Mouse (Mus musculus) CH12.LX (cell line): ENCODE measurements around the gene Slc6a2. TPM values are rescaled to one million over a fixed set of nuclear protein-coding genes. Genes with fewer than 3 reads are reported as not detected.
A peak's percentile ranks its signal among the peaks of the same experiment; 100 is the strongest.

Experiments used
- DNase-seq: peaks from one replicate; pipeline ENCODE4 v3.0.0-alpha.2; 2013; ENCODE audit errors: extremely low read depth
- H3K27ac ChIP-seq: 2 replicates; pipeline ENCODE4 v1.5.1; 2012; ENCODE audit warnings: low read depth, mild to moderate bottlenecking, control low read depth, moderate library complexity; ENCODE audit not compliant: insufficient read depth
- H3K27me3 ChIP-seq: replicated peaks from 2 replicates; pipeline ENCODE3; 2012; ENCODE audit warnings: inconsistent platforms
- H3K36me3 ChIP-seq, 2 experiments: replicated peaks in 1 of 2; 2 replicates each; pipeline versions ENCODE3 to v1.6.1; 2012; ENCODE audit warnings: inconsistent platforms in 1 of 2, low read length in 1 of 2, mild to moderate bottlenecking in 1 of 2, mixed read lengths in 1 of 2, moderate library complexity in 1 of 2; ENCODE audit not compliant: control insufficient read depth in 1 of 2, insufficient read depth in 1 of 2
- H3K4me1 ChIP-seq, 2 experiments: 2 replicates each; pipeline ENCODE4 v1.6.1; 2012; ENCODE audit warnings: inconsistent platforms in 1 of 2, moderate library complexity in 1 of 2; ENCODE audit not compliant: insufficient read depth in 2 of 2, control insufficient read depth in 1 of 2
- H3K4me2 ChIP-seq: 2 replicates; pipeline ENCODE4 v1.6.1; 2012; ENCODE audit warnings: low read depth, mild to moderate bottlenecking, control low read depth; ENCODE audit not compliant: poor library complexity, insufficient read depth, severe bottlenecking
- H3K4me3 ChIP-seq, 3 experiments: fragments of 150-350 bp in 1 of 3; sonication (generic) in 1 of 3; replicated peaks in 1 of 3; 2 replicates each; pipeline versions ENCODE3 to v1.5.1; 2011 to 2012; ENCODE audit warnings: low read depth in 2 of 3, low read length in 2 of 3, mild to moderate bottlenecking in 2 of 3, moderate library complexity in 2 of 3, control low read depth in 1 of 3, improper control_type of control experiment in 1 of 3, inconsistent platforms in 1 of 3, mixed read lengths in 1 of 3; ENCODE audit not compliant: poor library complexity in 1 of 3
- H3K79me2 ChIP-seq: replicated peaks from 2 replicates; pipeline ENCODE4 v1.6.1; 2012; ENCODE audit warnings: mild to moderate bottlenecking, moderate library complexity; ENCODE audit not compliant: control insufficient read depth, poor library complexity, insufficient read depth, severe bottlenecking; ENCODE audit errors: extremely low read depth
- H3K9ac ChIP-seq: 2 replicates; pipeline ENCODE4 v1.6.1; 2012; ENCODE audit warnings: low read depth, mild to moderate bottlenecking, control low read depth, moderate library complexity; ENCODE audit not compliant: insufficient read depth
- H3K9me3 ChIP-seq: replicated peaks from 2 replicates; pipeline ENCODE3; 2012; ENCODE audit warnings: low read length, inconsistent platforms, mixed read lengths
- CHD1 ChIP-seq: IDR thresholded peaks from 2 replicates; pipeline ENCODE4 v1.6.1; 2012; ENCODE audit warnings: low read depth, low read length, improper control_type of control experiment, inconsistent platforms
- CHD2 ChIP-seq: IDR thresholded peaks from 2 replicates; pipeline ENCODE4 v1.6.1; 2011; ENCODE audit warnings: low read length, improper control_type of control experiment
- CTCF ChIP-seq, 2 experiments: IDR thresholded peaks in 1 of 2; conservative IDR thresholded peaks in 1 of 2; 2 replicates each; pipeline ENCODE4 v1.5.1; 2011 to 2012; ENCODE audit warnings: low read depth in 2 of 2, low read length in 2 of 2, improper control_type of control experiment in 1 of 2, inconsistent platforms in 1 of 2, mild to moderate bottlenecking in 1 of 2, moderate library complexity in 1 of 2
- ELF1 ChIP-seq: IDR thresholded peaks from 2 replicates; pipeline ENCODE4 v1.6.1; 2014; ENCODE audit warnings: low read depth, mild to moderate bottlenecking, inconsistent platforms, low read length, improper control_type of control experiment
- ETS1 ChIP-seq: conservative IDR thresholded peaks from 2 replicates; pipeline ENCODE4 v1.6.1; 2012; ENCODE audit warnings: low read depth, mild to moderate bottlenecking, inconsistent platforms, low read length, improper control_type of control experiment, moderate library complexity
- GABPA ChIP-seq: IDR thresholded peaks from 2 replicates; pipeline ENCODE4 v1.6.1; 2012; ENCODE audit warnings: low read depth, low read length, improper control_type of control experiment, inconsistent platforms; ENCODE audit not compliant: insufficient replicate concordance
- HCFC1 ChIP-seq: IDR thresholded peaks from 2 replicates; pipeline ENCODE4 v1.6.1; 2012; ENCODE audit warnings: low read depth, mild to moderate bottlenecking, inconsistent platforms, low read length, improper control_type of control experiment
- JUN ChIP-seq: IDR thresholded peaks from 2 replicates; pipeline ENCODE4 v1.6.1; 2011; ENCODE audit warnings: low read depth, mild to moderate bottlenecking, low read length, improper control_type of control experiment, moderate library complexity; ENCODE audit not compliant: insufficient read depth
- JUND ChIP-seq: conservative IDR thresholded peaks from 2 replicates; pipeline ENCODE4 v1.6.1; 2011; ENCODE audit warnings: low read depth, low read length, improper control_type of control experiment
- MAFK ChIP-seq: IDR thresholded peaks from 2 replicates; pipeline ENCODE4 v1.6.1; 2011; ENCODE audit warnings: low read length, improper control_type of control experiment; ENCODE audit not compliant: insufficient replicate concordance
- MAX ChIP-seq: IDR thresholded peaks from 2 replicates; pipeline ENCODE4 v1.6.1; 2011; ENCODE audit warnings: low read length, improper control_type of control experiment
- MAZ ChIP-seq: IDR thresholded peaks from 2 replicates; pipeline ENCODE4 v1.6.1; 2012; ENCODE audit warnings: low read depth, mild to moderate bottlenecking, inconsistent platforms, low read length, improper control_type of control experiment, moderate library complexity
- MEF2A ChIP-seq: IDR thresholded peaks from 2 replicates; pipeline ENCODE4 v1.6.1; 2014; ENCODE audit warnings: low read depth, mild to moderate bottlenecking, inconsistent platforms, low read length, improper control_type of control experiment, borderline replicate concordance
- MXI1 ChIP-seq: IDR thresholded peaks from 2 replicates; pipeline ENCODE4 v1.6.1; 2011; ENCODE audit warnings: mild to moderate bottlenecking, low read depth, low read length, improper control_type of control experiment
- NELFE ChIP-seq: IDR thresholded peaks from 2 replicates; pipeline ENCODE4 v1.6.1; 2011; ENCODE audit warnings: low read depth, low read length, improper control_type of control experiment
- NRF1 ChIP-seq: IDR thresholded peaks from 2 replicates; pipeline ENCODE4 v1.6.1; 2014; ENCODE audit warnings: low read depth, mild to moderate bottlenecking, inconsistent platforms, low read length, improper control_type of control experiment, moderate library complexity
- PAX5 ChIP-seq: IDR thresholded peaks from 2 replicates; pipeline ENCODE4 v1.6.1; 2012; ENCODE audit warnings: low read length, inconsistent platforms, mixed read lengths
- POLR2A ChIP-seq: IDR thresholded peaks from 2 replicates; pipeline ENCODE4 v1.6.1; 2011; ENCODE audit warnings: low read depth, mild to moderate bottlenecking, improper control_type of control experiment, low read length
- RCOR1 ChIP-seq: conservative IDR thresholded peaks from 2 replicates; pipeline ENCODE4 v1.6.1; 2012; ENCODE audit warnings: low read depth, mild to moderate bottlenecking, inconsistent platforms, low read length, improper control_type of control experiment
- SIN3A ChIP-seq: IDR thresholded peaks from 2 replicates; pipeline ENCODE4 v1.6.1; 2012; ENCODE audit warnings: low read length, improper control_type of control experiment, inconsistent platforms
- TBP ChIP-seq: conservative IDR thresholded peaks from 2 replicates; pipeline ENCODE4 v1.6.1; 2011; ENCODE audit warnings: low read depth, low read length, improper control_type of control experiment
- USF1 ChIP-seq: IDR thresholded peaks from 2 replicates; pipeline ENCODE4 v1.6.1; 2014; ENCODE audit warnings: low read depth, mild to moderate bottlenecking, inconsistent platforms, low read length, improper control_type of control experiment
- USF2 ChIP-seq: conservative IDR thresholded peaks from 2 replicates; pipeline ENCODE4 v1.6.1; 2011; ENCODE audit warnings: low read depth, low read length, improper control_type of control experiment
- ZC3H11A ChIP-seq: IDR thresholded peaks from 2 replicates; pipeline ENCODE4 v1.6.1; 2012; ENCODE audit warnings: low read depth, mild to moderate bottlenecking, inconsistent platforms, low read length, improper control_type of control experiment
- ZKSCAN1 ChIP-seq: IDR thresholded peaks from 2 replicates; pipeline ENCODE4 v1.6.1; 2012; ENCODE audit warnings: low read depth, inconsistent platforms, low read length, improper control_type of control experiment, borderline replicate concordance
- ZMIZ1 ChIP-seq: IDR thresholded peaks from 2 replicates; pipeline ENCODE4 v1.6.1; 2012; ENCODE audit warnings: low read depth, mild to moderate bottlenecking, inconsistent platforms, low read length, improper control_type of control experiment
- ZNF384 ChIP-seq: IDR thresholded peaks from 2 replicates; pipeline ENCODE4 v1.6.1; 2012; ENCODE audit warnings: low read depth, low read length, improper control_type of control experiment, inconsistent platforms
- dilution Hi-C: fragments of 300-500 bp; cut with MboI; formaldehyde crosslinking; loops from 2 replicates; pipeline ENCODE4 v1.14.3; 2020; ENCODE audit warnings: low sequenced_read_pairs; ENCODE audit not compliant: extremely low pct_unique_long_range_greater_than_20kb, extremely low pct_ligation_motif_present
- in situ Hi-C: fragments of 300-500 bp; cut with MboI; formaldehyde crosslinking; loops from 3 replicates; pipeline ENCODE4 v1.14.3; 2019; ENCODE audit warnings: low sequenced_read_pairs, low pct_ligation_motif_present, low pct_unique_long_range_greater_than_20kb, mixed read lengths
- polyA plus RNA-seq: library from polyadenylated mRNA; unstranded; fragments of >175 nt; gene quantifications from 2 replicates; pipeline ENCODE4 v1.2.1, GENCODE M21; 2012; ENCODE audit warnings: low read depth; ENCODE audit not compliant: insufficient read length
- total RNA-seq, 2 experiments: library from RNA; depleted of rRNA; stranded (reverse); fragments of 300-350 nt in 1 of 2; fragments of >200 nt in 1 of 2; gene quantifications; 2 replicates each; pipeline ENCODE4 v1.2.3; 2012 to 2014

Gene Slc6a2
- total and polyA plus RNA-seq, 3 experiments: not detected

GRCm38 (mm10) chr8:93012226-93012625, 52.3 kb downstream of the Slc6a2 start:
- in situ Hi-C loops (loop anchor here (25.0 kb wide), 2 partner anchors 1500 to 1825 kb away; partner anchors contain the start of gene Aktip), dilution Hi-C loops (no loop called here)
- DNase-seq: peak; percentile 3
- H3K27me3 ChIP-seq: no peaks in the 10 kb centered on the region
- H3K9me3 ChIP-seq: peaks cover 2% of the 10 kb centered on the region
- no peak overlapping the region for H3K4me2 ChIP-seq
- H3K4me3 ChIP-seq: no peak overlapping the region
- no peak overlapping the region for H3K27ac ChIP-seq
- no peaks in the 10 kb centered on the region for H3K79me2 ChIP-seq
- H3K36me3 ChIP-seq: no peaks in the 10 kb centered on the region
- no peaks in the 10 kb centered on the region for H3K4me1 ChIP-seq
- no peak overlapping the region for H3K9ac ChIP-seq
- TF ChIP-seq RCOR1 (no peak), CTCF (conservative IDR thresholded peaks at IDR 0.05 in 1 of 2, IDR thresholded peaks at IDR 0.05 in 1 of 2; ENCODE audit: low read depth in 2 of 2, low read length in 2 of 2) (0 out of 4 replicates have a peak, but pooled peaks of 1 of the 2 experiments have one; percentile 1), NRF1 (no peak)

- in situ Hi-C loops: loop anchor here (25.0 kb wide), 2 partner anchors 1502 to 1827 kb away; partner anchors contain the start of gene Aktip
- Histone ChIP-seq H3K36me3 (no peaks in the 10 kb centered on the region), H3K4me1 (no peaks in the 10 kb centered on the region), H3K9ac (no peak overlapping the region), H3K4me2 (no peak overlapping the region)
- TF ChIP-seq CHD2: no peak
- TF ChIP-seq JUND: no peak
- TF ChIP-seq CTCF (conservative IDR thresholded peaks at IDR 0.05 in 1 of 2, IDR thresholded peaks at IDR 0.05 in 1 of 2; ENCODE audit: low read depth in 2 of 2, low read length in 2 of 2): no peak
- TF ChIP-seq CHD1: no peak
- TF ChIP-seq ETS1: no peak
- TF ChIP-seq ZMIZ1: no peak
- TF ChIP-seq USF1: no peak
- TF ChIP-seq PAX5: no peak
- no peak for TF ChIP-seq POLR2A
- TF ChIP-seq ZKSCAN1: no peak
- no peak for TF ChIP-seq TBP
- no peak for TF ChIP-seq MAZ
- TF ChIP-seq GABPA: no peak
- TF ChIP-seq, all 38 proteins: peak for 0
- H3K9me3 ChIP-seq: no peaks in the 10 kb centered on the region
- no peaks in the 10 kb centered on the region for H3K79me2 ChIP-seq
- no peak overlapping the region for H3K4me3 ChIP-seq
- dilution Hi-C loops: no loop called here
- no peak overlapping the region for H3K27ac ChIP-seq
- H3K27me3 ChIP-seq: no peaks in the 10 kb centered on the region
- DNase-seq: no peak
These were observed 54.4 kb downstream of the Slc6a2 start for GRCm38 (mm10) chr8:93014300-93014699.

DNA sequence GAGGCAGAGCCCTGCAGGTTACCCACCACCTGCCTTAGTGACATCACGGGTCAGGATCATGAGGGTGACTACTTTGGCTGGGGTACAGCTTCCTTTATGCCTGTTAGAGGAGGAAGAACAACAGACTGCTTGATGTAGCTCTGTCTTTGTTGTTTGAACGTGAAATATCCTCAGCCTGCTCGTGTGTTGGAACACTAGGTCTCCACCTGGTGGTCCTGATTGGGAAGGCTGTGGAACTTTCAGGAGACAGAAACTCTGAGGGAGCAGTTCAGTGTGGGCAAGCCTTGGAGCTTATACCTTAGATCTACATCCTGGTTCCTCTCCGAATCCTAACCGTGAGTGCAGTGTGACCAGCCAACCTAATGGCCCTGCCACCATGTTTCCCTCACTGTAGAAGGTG, 61.9 kb downstream of the Slc6a2 start:
- Histone ChIP-seq H3K9me3 (peaks cover 9% of the 10 kb centered on the region), H3K27me3 (no peaks in the 10 kb centered on the region), H3K79me2 (no peaks in the 10 kb centered on the region), H3K4me1 (no peaks in the 10 kb centered on the region), H3K27ac (no peak overlapping the region), H3K9ac (no peak overlapping the region), H3K4me2 (no peak overlapping the region), H3K36me3 (no peaks in the 10 kb centered on the region), H3K4me3 (no peak overlapping the region)
- dilution Hi-C loops (no loop called here), in situ Hi-C loops (loop anchor here (25.0 kb wide), 2 partner anchors 1509 to 1834 kb away; partner anchors contain the start of gene Aktip)
- DNase-seq: no peak
- TF ChIP-seq ZMIZ1 (no peak), RCOR1 (no peak), NRF1 (no peak), NELFE (no peak), MAZ (no peak), POLR2A (no peak), MAFK (no peak), ELF1 (no peak), JUN (no peak), MAX (no peak), MXI1 (no peak), CHD1 (no peak), ZNF384 (no peak), ZC3H11A (no peak), MEF2A (no peak), USF1 (no peak), HCFC1 (no peak), SIN3A (no peak), USF2 (no peak)
